Mouse (Mus musculus): ENCODE data around the gene Nr1h4.

DNA sequence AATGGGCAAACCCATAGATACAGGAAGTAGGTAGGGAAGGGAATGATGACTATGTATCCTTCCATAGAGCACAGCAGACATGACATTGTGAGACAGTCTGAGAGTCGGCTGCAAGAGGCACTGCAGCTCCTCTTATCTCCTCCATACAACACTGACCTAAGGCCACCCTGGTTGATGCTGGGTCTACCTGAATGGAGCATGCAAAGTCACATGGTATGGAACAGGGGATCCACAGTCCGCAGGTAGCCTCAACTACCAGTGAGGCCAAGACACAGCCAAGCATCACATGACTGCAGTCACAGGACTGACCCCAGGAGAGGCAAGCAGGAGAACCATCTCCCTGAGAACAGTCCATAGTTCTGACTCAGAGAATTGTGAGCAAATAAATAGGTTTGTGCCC is 34.0 kb upstream of the Nr1h4 start:
- TF ChIP-seq POLR2A (IDR thresholded peaks at IDR 0.05; ENCODE audit: low read depth, low read length) (no peak), CTCF (IDR thresholded peaks at IDR 0.05; ENCODE audit: extremely low read depth, insufficient read length, insufficient replicate concordance, low read depth, low read length) (no peak)

Measured in small intestine, adult 2 months (tissue).